15 mouse cellular contexts compared by ENCODE assay signal in genomic region chr19:42904240-42904639, GRCm38 (mm10).
DNase-seq lines count a peak whose midpoint lies in the region; ATAC-seq lines count a peak whose summit lies in the region.
"Had no signal": no experiment of that assay in that cellular context is flagged by ENCODE, and none has a peak within 500 bp of the region (broad histone marks: within the 10 kb centered on the region; RNA-seq: fewer than 3 reads in every experiment).

No protein-coding gene starts in this region.

- WGBS in neural tube, embryonic 11.5 days: 48% methylated on average over 4 of the region's 4 CpGs
- 42% methylated on average over 4 of the region's 4 CpGs for WGBS in hindbrain, embryonic 12.5 days
- 26% methylated on average over 4 of the region's 4 CpGs for WGBS in midbrain, embryonic 13.5 days

- no peaks in the 10 kb centered on the region for H3K27me3 ChIP-seq in neural tube, embryonic 11.5 days (ENCODE audit: control insufficient read depth, insufficient read depth, low read length)
- no peaks in the 10 kb centered on the region for H3K27me3 ChIP-seq in hindbrain, embryonic 12.5 days
- H3K27me3 ChIP-seq in midbrain, embryonic 13.5 days: no peaks in the 10 kb centered on the region
- H3K27me3 ChIP-seq: CH12.LX; limb, embryonic 15.5 days had no signal

- no peak overlapping the region for H3K27ac ChIP-seq in neural tube, embryonic 11.5 days (ENCODE audit: low read depth, low read length)
- H3K27ac ChIP-seq in hindbrain, embryonic 12.5 days: peak overlapping the region; percentile 31; the same call in 1 of the 2 replicates
- H3K27ac ChIP-seq in midbrain, embryonic 13.5 days: peak overlapping the region; percentile 2; the same call in 1 of the 2 replicates
- H3K27ac ChIP-seq: limb, embryonic 15.5 days; stomach, postnatal 0 days had no signal

- H3K4me2 ChIP-seq in neural tube, embryonic 11.5 days (ENCODE audit: low read depth): no peak overlapping the region
- no peak overlapping the region for H3K4me2 ChIP-seq in hindbrain, embryonic 12.5 days (replicated peaks)
- H3K4me2 ChIP-seq in midbrain, embryonic 13.5 days (replicated peaks): no peak overlapping the region
- H3K4me2 ChIP-seq: limb, embryonic 15.5 days had no signal

- H3K9me3 ChIP-seq in neural tube, embryonic 11.5 days (ENCODE audit: control insufficient read depth, low read length): no peaks in the 10 kb centered on the region
- no peaks in the 10 kb centered on the region for H3K9me3 ChIP-seq in hindbrain, embryonic 12.5 days (replicated peaks)
- no peaks in the 10 kb centered on the region for H3K9me3 ChIP-seq in midbrain, embryonic 13.5 days
- H3K9me3 ChIP-seq: limb, embryonic 15.5 days had no signal

- H3K9ac ChIP-seq in neural tube, embryonic 11.5 days (ENCODE audit: low read length): no peak overlapping the region
- H3K9ac ChIP-seq in hindbrain, embryonic 12.5 days: no peak overlapping the region
- no peak overlapping the region for H3K9ac ChIP-seq in midbrain, embryonic 13.5 days (replicated peaks)
- H3K9ac ChIP-seq: limb, embryonic 15.5 days had no signal

- ATAC-seq in neural tube, embryonic 11.5 days (ENCODE audit: insufficient read depth, low FRiP score, low TSS enrichment): peak; percentile 53; the same call in 1 of the 2 replicates
- peak; percentile 87 for ATAC-seq in hindbrain, embryonic 12.5 days (ENCODE audit: low FRiP score)
- ATAC-seq in midbrain, embryonic 13.5 days: peak; percentile 87

- H3K4me3 ChIP-seq in neural tube, embryonic 11.5 days (ENCODE audit: low read depth, low read length): no peak overlapping the region
- no peak overlapping the region for H3K4me3 ChIP-seq in hindbrain, embryonic 12.5 days
- no peak overlapping the region for H3K4me3 ChIP-seq in midbrain, embryonic 13.5 days (replicated peaks)
- H3K4me3 ChIP-seq: limb, embryonic 15.5 days had no signal

- H3K4me1 ChIP-seq in neural tube, embryonic 11.5 days (ENCODE audit: control insufficient read depth, insufficient read depth, low read length): peaks cover 9% of the 10 kb centered on the region; the same call in 1 of the 2 replicates
- H3K4me1 ChIP-seq in hindbrain, embryonic 12.5 days: peaks cover 19% of the 10 kb centered on the region
- H3K4me1 ChIP-seq in midbrain, embryonic 13.5 days (replicated peaks): peaks cover 25% of the 10 kb centered on the region
- H3K4me1 ChIP-seq: limb, embryonic 15.5 days had no signal

- no peaks in the 10 kb centered on the region for H3K36me3 ChIP-seq in neural tube, embryonic 11.5 days (ENCODE audit: control insufficient read depth, insufficient read depth, low read length)
- H3K36me3 ChIP-seq in hindbrain, embryonic 12.5 days: no peaks in the 10 kb centered on the region
- no peaks in the 10 kb centered on the region for H3K36me3 ChIP-seq in midbrain, embryonic 13.5 days
- H3K36me3 ChIP-seq: limb, embryonic 15.5 days had no signal

- no peak for DNase-seq in neural tube, embryonic 11.5 days (ENCODE audit: low spot score)
- DNase-seq in neural tube, embryonic 10.5 days (ENCODE audit: extremely low spot score, low spot score): no peak
- no peak for DNase-seq in adrenal gland, adult (ENCODE audit: inconsistent age in 2 of 2, low spot score in 1 of 2)
- DNase-seq in right cerebral cortex, adult 18-20 months: no peak
- no peak for DNase-seq in frontal cortex, postnatal 10 days (ENCODE audit: low spot score in 2 of 2)
- DNase-seq: adrenal gland, postnatal 25 days; cerebellum, adult 11 months; heart, postnatal 36 days; kidney, postnatal 14 days; layer of hippocampus, postnatal 36 days had no signal
